Mouse (Mus musculus) megakaryocyte, embryonic 14.5 days (primary cell): ENCODE measurements around the gene Ermard. TPM values are rescaled to one million over a fixed set of nuclear protein-coding genes. Genes with fewer than 3 reads are reported as not detected.
A peak's percentile ranks its signal among the peaks of the same experiment; 100 is the strongest.

Source experiments
- H3K27me3 ChIP-seq: replicated peaks from 2 replicates; pipeline ENCODE3; 2012; ENCODE audit warnings: inconsistent platforms
- H3K36me3 ChIP-seq: replicated peaks from 2 replicates; pipeline ENCODE3; 2012; ENCODE audit warnings: low read length, inconsistent platforms, mixed read lengths
- H3K4me1 ChIP-seq: 2 replicates; pipeline ENCODE4 v1.6.1; 2012; ENCODE audit warnings: inconsistent platforms
- H3K4me3 ChIP-seq: replicated peaks from 2 replicates; pipeline ENCODE3; 2012; ENCODE audit warnings: moderate library complexity, mild to moderate bottlenecking, inconsistent platforms
- H3K9me3 ChIP-seq: 2 replicates; pipeline ENCODE4 v1.6.1; 2012; ENCODE audit warnings: inconsistent platforms
- FLI1 ChIP-seq: IDR thresholded peaks from 2 replicates; pipeline ENCODE4 v1.6.1; 2012; ENCODE audit warnings: low read length, inconsistent platforms, mixed read lengths
- GATA1 ChIP-seq: IDR thresholded peaks from 3 replicates; pipeline ENCODE4 v1.6.1; 2012; ENCODE audit warnings: mixed read lengths, low read length, inconsistent platforms, borderline replicate concordance
- polyA plus RNA-seq: library from polyadenylated mRNA; stranded (reverse); fragments of >175 nt; gene quantifications from 2 replicates; pipeline ENCODE4 v1.2.3, GENCODE M21; 2012; ENCODE audit warnings: low replicate concordance; ENCODE audit not compliant: insufficient read depth

Gene Ermard
- polyA plus RNA-seq, 1 experiment = 1.0 TPM

DNA sequence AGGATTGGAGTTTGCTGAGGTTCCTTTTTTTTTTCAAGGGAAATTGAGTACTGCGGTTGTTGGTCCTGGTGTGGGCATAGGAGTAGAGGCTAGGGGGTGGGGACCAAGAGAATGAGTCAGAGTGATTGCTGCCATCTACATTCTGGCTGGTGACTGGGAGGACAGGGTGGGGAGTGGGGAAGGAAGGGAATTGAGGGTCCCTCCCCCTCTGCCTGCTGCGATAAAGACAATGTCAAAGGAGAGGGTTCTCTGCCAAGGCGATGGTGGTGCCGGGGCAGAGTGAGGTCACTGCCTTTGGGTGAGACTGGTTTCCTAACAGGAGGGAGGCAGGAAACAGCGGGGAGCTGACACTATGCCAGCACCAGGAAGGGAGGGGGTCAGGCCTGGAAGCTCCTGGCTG, 96.4 kb downstream of the Ermard start:
- Histone ChIP-seq H3K27me3 (peaks cover 28% of the 10 kb centered on the region), H3K4me3 (peak overlapping the region; percentile 73), H3K9me3 (peaks cover 8% of the 10 kb centered on the region), H3K36me3 (no peaks in the 10 kb centered on the region), H3K4me1 (peaks cover 15% of the 10 kb centered on the region)
- TF ChIP-seq GATA1 (no peak), FLI1 (no peak)

Other genes with a start within 250 kb of the Ermard start
- 8.6 and 15.6 TPM in 2 replicates for gene Wdr27, start 98.0 kb upstream of the Ermard start, polyA plus RNA-seq
- gene 1600012H06Rik, start 98.0 kb upstream of the Ermard start, polyA plus RNA-seq = 2.3 and 3.1 TPM in 2 replicates
- gene Phf10, start 79.9 kb upstream of the Ermard start, polyA plus RNA-seq = 8.6 and 36.4 TPM in 2 replicates
- 1.2 and 2.3 TPM in 2 replicates for gene 9030025P20Rik, start 62.7 kb upstream of the Ermard start, polyA plus RNA-seq
- gene Gm3417, start 62.4 kb upstream of the Ermard start, polyA plus RNA-seq = not detected in 2 replicates
- gene Gm3435, start 31.0 kb upstream of the Ermard start, polyA plus RNA-seq = not detected in 2 replicates
- gene Tcte3, start 280 bp downstream of the Ermard start, polyA plus RNA-seq = 3.2 and 3.3 TPM in 2 replicates
- 0.10 TPM in 1 of 2 replicates, not detected in the other for gene Gm3448, start 329 bp downstream of the Ermard start, polyA plus RNA-seq